8 mouse cellular contexts compared by ENCODE assay signal in the genomic region with DNA sequence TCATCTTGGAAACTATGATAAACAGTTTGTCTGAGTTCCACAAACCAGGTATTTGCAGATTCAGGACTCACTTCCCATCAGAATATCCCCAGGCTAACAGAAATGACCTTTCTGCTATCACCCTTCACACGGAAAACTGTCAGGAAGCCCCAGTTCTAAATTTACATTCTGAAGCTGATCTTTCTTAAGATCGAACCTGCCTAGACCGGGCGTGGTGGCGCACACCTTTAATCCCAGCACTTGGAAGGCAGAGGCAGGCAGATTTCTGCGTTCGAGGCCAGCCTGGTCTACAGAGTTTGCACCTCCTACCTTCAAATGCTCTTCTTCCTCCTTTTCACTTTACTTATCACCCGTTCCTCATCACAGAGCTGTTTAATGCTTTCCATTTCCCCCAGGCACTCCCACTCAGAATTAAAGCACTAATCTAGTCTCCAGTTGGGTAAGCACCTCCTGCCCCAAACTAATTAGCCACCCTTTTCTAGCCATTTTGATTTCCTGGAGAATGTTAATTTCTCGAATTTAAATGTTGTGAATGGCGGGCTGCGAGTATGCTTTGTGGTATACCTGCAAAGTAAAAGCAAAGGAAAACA. TPM values are rescaled to one million over a fixed set of nuclear protein-coding genes. Genes with fewer than 3 reads are reported as not detected.
DNase-seq lines count a peak whose midpoint lies in the region; ATAC-seq and TF ChIP-seq lines count a peak whose summit lies in the region.

No protein-coding gene starts in this region.

- no peak for TF ChIP-seq CTCF in kidney, adult 2 months (conservative IDR thresholded peaks at IDR 0.05; ENCODE audit: insufficient read depth, insufficient read length, low read depth, low read length)

- H3K4me3 ChIP-seq in kidney, adult 2 months (ENCODE audit: insufficient read depth, low read depth, low read length), result peak overlapping the region; percentile 81; the same call in 1 of the 2 replicates
- H3K4me3 ChIP-seq in hindbrain, embryonic 10.5 days, result peak overlapping the region; percentile 91

- no peaks in the 10 kb centered on the region for H3K27me3 ChIP-seq in kidney, adult 2 months (replicated peaks; ENCODE audit: control insufficient read depth, insufficient read depth, low read length)
- H3K27me3 ChIP-seq in hindbrain, embryonic 10.5 days (ENCODE audit: insufficient read depth, poor library complexity, severe bottlenecking), result no peaks in the 10 kb centered on the region

- H3K36me3 ChIP-seq in kidney, adult 2 months (ENCODE audit: control insufficient read depth, insufficient read depth, low read length), result no peaks in the 10 kb centered on the region
- H3K36me3 ChIP-seq in hindbrain, embryonic 10.5 days, result no peaks in the 10 kb centered on the region

- ATAC-seq in megakaryocyte-erythroid progenitor cell, adult 5-6 weeks (replicated peaks; ENCODE audit: low FRiP score, low TSS enrichment, poor library complexity, severe bottlenecking), result 0 out of 2 replicates have a peak, but pooled peaks have one; percentile 3

- TF ChIP-seq POLR2A in kidney, adult 2 months (IDR thresholded peaks at IDR 0.05; ENCODE audit: low read depth, low read length), result no peak

- 53% methylated on average over 11 of the region's 11 CpGs for WGBS in kidney, adult 2 months
- WGBS in hindbrain, embryonic 10.5 days, result 69% methylated on average over 11 of the region's 11 CpGs

- H3K4me1 ChIP-seq in kidney, adult 2 months (ENCODE audit: control insufficient read depth, insufficient read depth, low read length), result peaks cover 8% of the 10 kb centered on the region; the same call in 1 of the 2 replicates
- peaks cover 13% of the 10 kb centered on the region for H3K4me1 ChIP-seq in hindbrain, embryonic 10.5 days (replicated peaks)

- DNase-seq in kidney, adult 2 months, result no peak
- no peak for DNase-seq in kidney, postnatal 14 days
- DNase-seq in ZHBTc4 (ENCODE audit: low read depth, low spot score), result peak; percentile 50
- no peak for DNase-seq in hindbrain, embryonic 10.5 days (ENCODE audit: low spot score)
- no peak for DNase-seq in spleen, adult 12 weeks (ENCODE audit: low spot score)
- DNase-seq in gastrocnemius, adult 8-10 months (ENCODE audit: low spot score in 2 of 2), result no peak
- DNase-seq in layer of hippocampus, postnatal 10 days (ENCODE audit: low spot score in 2 of 2), result no peak

- peak overlapping the region; percentile 54 for H3K27ac ChIP-seq in kidney, adult 2 months (ENCODE audit: insufficient read depth, low read depth, low read length)
- peak overlapping the region; percentile 96 for H3K27ac ChIP-seq in hindbrain, embryonic 10.5 days

- no peaks in the 10 kb centered on the region for H3K9me3 ChIP-seq in hindbrain, embryonic 10.5 days

RNA-seq across cellular contexts. Expression of a gene that starts 0.6 kb away (rescaled TPM):
- 45.4 and 59.9 TPM in 2 replicates for polyA plus RNA-seq in kidney, adult 2 months (2012; rRNA removed)
- polyA plus RNA-seq in hindbrain, embryonic 10.5 days (2016; fragmentation: Nextera tagmentation; extraction: Ambion mirVana), result 132 and 133 TPM in 2 replicates
- total RNA-seq in megakaryocyte-erythroid progenitor cell, adult 5-6 weeks (2014; fragmentation: Nextera tagmentation), result 70.8 and 85.1 TPM in 2 replicates
- 83.8 and 89.7 TPM in 2 replicates for total RNA-seq in megakaryocyte-erythroid progenitor cell, adult 5-6 weeks (2017)
- total RNA-seq in gastrocnemius, adult 8-10 months (2022), result 10 to 100 TPM; 33.9 to 40.1 (median 35.6) TPM
- 10 to 100 TPM; 41.1 to 46.1 TPM for total RNA-seq in layer of hippocampus, postnatal 10 days (2021)

RNA-seq across cellular contexts. Expression of a gene that starts 0.9 kb away (rescaled TPM):
- 32.9 and 34.8 TPM in 2 replicates for polyA plus RNA-seq in kidney, adult 2 months (2012; rRNA removed)
- polyA plus RNA-seq in hindbrain, embryonic 10.5 days (2016; fragmentation: Nextera tagmentation; extraction: Ambion mirVana), result 23.0 and 25.7 TPM in 2 replicates
- total RNA-seq in megakaryocyte-erythroid progenitor cell, adult 5-6 weeks (2014; fragmentation: Nextera tagmentation), result 47.6 and 57.4 TPM in 2 replicates
- 60.9 and 68.3 TPM in 2 replicates for total RNA-seq in megakaryocyte-erythroid progenitor cell, adult 5-6 weeks (2017)
- 1 to 10 TPM; 5.0 to 6.3 (median 5.6) TPM for total RNA-seq in gastrocnemius, adult 8-10 months (2022)
- 10 to 100 TPM; 38.8 to 42.2 TPM for total RNA-seq in layer of hippocampus, postnatal 10 days (2021)

Comparison
In these comparisons a context has a peak if more than half of its experiments do, and no peak if none do; other contexts are left out.
1. RNA of a gene that starts 0.9 kb away (total RNA-seq): 47.6 to 68.3 TPM in megakaryocyte-erythroid progenitor cell, adult 5-6 weeks and 38.8 to 42.2 TPM in layer of hippocampus, postnatal 10 days; 5.0 to 6.3 TPM in gastrocnemius, adult 8-10 months; every median in the first group is over 4 times any median in the second.